Mouse (Mus musculus) midbrain, embryonic 14.5 days (tissue): ENCODE data around the gene Fau. TPM values are rescaled to one million over a fixed set of nuclear protein-coding genes. Genes with fewer than 3 reads are reported as not detected.

Source experiments
- ATAC-seq: fragments of 200-750 bp; cut with Nextera tagmentation; 2 replicates; pipeline ENCODE4 v1.8.0; 2017; ENCODE audit warnings: moderate number of reproducible peaks, moderate library complexity; ENCODE audit not compliant: low FRiP score, low TSS enrichment
- DNase-seq: peaks from one replicate; pipeline ENCODE4 v3.0.0-alpha.2; 2015
- H3K27ac ChIP-seq: fragments of 300-500 bp; sonication (generic); replicated peaks from 2 replicates; pipeline ENCODE4 v1.5.1; 2014; ENCODE audit warnings: mild to moderate bottlenecking, low read depth, low read length, moderate library complexity
- H3K27me3 ChIP-seq: fragments of 300-500 bp; sonication (generic); 2 replicates; pipeline ENCODE4 v1.6.1; 2014; ENCODE audit warnings: low read length, control low read depth, mixed read lengths; ENCODE audit not compliant: control insufficient read depth, insufficient read depth
- H3K36me3 ChIP-seq: fragments of 300-500 bp; sonication (generic); 2 replicates; pipeline ENCODE4 v1.6.1; 2014; ENCODE audit warnings: low read length, control low read depth; ENCODE audit not compliant: control insufficient read depth, insufficient read depth
- H3K4me1 ChIP-seq: fragments of 300-500 bp; sonication (generic); 2 replicates; pipeline ENCODE4 v1.6.1; 2014; ENCODE audit warnings: mild to moderate bottlenecking, antibody characterized with exemption, low read length, control low read depth; ENCODE audit not compliant: control insufficient read depth, insufficient read depth
- H3K4me2 ChIP-seq: fragments of 300-500 bp; sonication (generic); 2 replicates; pipeline ENCODE4 v1.6.1; 2014; ENCODE audit warnings: mild to moderate bottlenecking, low read length, moderate library complexity
- H3K4me3 ChIP-seq: fragments of 300-500 bp; sonication (generic); replicated peaks from 2 replicates; pipeline ENCODE4 v1.5.1; 2014; ENCODE audit warnings: low read depth, low read length
- H3K9ac ChIP-seq: fragments of 300-500 bp; sonication (generic); replicated peaks from 2 replicates; pipeline ENCODE4 v1.6.1; 2014; ENCODE audit warnings: mild to moderate bottlenecking, low read length, moderate library complexity
- H3K9me3 ChIP-seq: fragments of 300-500 bp; sonication (generic); 2 replicates; pipeline ENCODE4 v1.6.1; 2016; ENCODE audit warnings: low read length, control low read depth, mixed read lengths; ENCODE audit not compliant: control insufficient read depth
- WGBS: fragments of 180-500 bp; shearing (Covaris S2); extraction: QIAGEN DNeasy Blood & Tissue Kit; methylation state at CpG from one replicate; pipeline ENCODE4 v1.1.7; 2014; 5-methylcytosine and 5-hydroxymethylcytosine counted together
- polyA plus RNA-seq: library from polyadenylated mRNA; unstranded; fragments of >200 nt; fragmentation: Nextera tagmentation; extraction: Ambion mirVana; gene quantifications from 2 replicates; pipeline ENCODE4 v1.2.1, GENCODE M21; 2014

The Fau gene
- polyA plus RNA-seq, 1 experiment from 2014 or later: 602 TPM

GRCm38 (mm10) chr19:6052516-6052915 lies 5.1 kb upstream of the Fau start:
- 88% methylated on average over 7 of the region's 7 CpGs for WGBS
- no peak overlapping the region for H3K27ac ChIP-seq
- no peak overlapping the region for H3K9ac ChIP-seq
- no peak overlapping the region for H3K4me2 ChIP-seq
- ATAC-seq (no peak), DNase-seq (no peak)
- peaks cover 14% of the 10 kb centered on the region for H3K4me1 ChIP-seq
- no peak overlapping the region for H3K4me3 ChIP-seq
- no peaks in the 10 kb centered on the region for H3K27me3 ChIP-seq
- no peaks in the 10 kb centered on the region for H3K9me3 ChIP-seq
- peaks cover 77% of the 10 kb centered on the region for H3K36me3 ChIP-seq

GRCm38 (mm10) chr19:6054296-6054695 lies 3.3 kb upstream of the Fau start:
- Histone ChIP-seq H3K4me2 (no peak overlapping the region), H3K9ac (no peak overlapping the region), H3K4me1 (peaks cover 9% of the 10 kb centered on the region), H3K36me3 (peaks cover 66% of the 10 kb centered on the region), H3K27me3 (no peaks in the 10 kb centered on the region), H3K9me3 (no peaks in the 10 kb centered on the region), H3K4me3 (no peak overlapping the region), H3K27ac (no peak overlapping the region)
- DNase-seq: no peak
- 91% methylated on average over 5 of the region's 5 CpGs for WGBS
- no peak for ATAC-seq

- Histone ChIP-seq H3K4me3 (peak overlapping the region; percentile 81), H3K9ac (peak overlapping the region; percentile 79), H3K4me2 (peak overlapping the region; percentile 87), H3K4me1 (peaks cover 9% of the 10 kb centered on the region), H3K36me3 (peaks cover 48% of the 10 kb centered on the region), H3K27me3 (no peaks in the 10 kb centered on the region), H3K27ac (no peak overlapping the region), H3K9me3 (no peaks in the 10 kb centered on the region)
- no peak for DNase-seq
- ATAC-seq: no peak
- 62% methylated on average over 4 of the region's 4 CpGs for WGBS
Measured at GRCm38 (mm10) chr19:6056696-6057095, 948 bp upstream of the Fau start.

- DNase-seq (no peak), ATAC-seq (no peak)
- Histone ChIP-seq H3K4me3 (peak overlapping the region; percentile 81), H3K4me2 (peak overlapping the region; percentile 87), H3K9me3 (no peaks in the 10 kb centered on the region), H3K4me1 (peaks cover 25% of the 10 kb centered on the region), H3K36me3 (peaks cover 30% of the 10 kb centered on the region), H3K9ac (peak overlapping the region; percentile 79), H3K27me3 (no peaks in the 10 kb centered on the region), H3K27ac (no peak overlapping the region)
- 33% methylated on average over 5 of the region's 5 CpGs for WGBS
Measured at GRCm38 (mm10) chr19:6058513-6058912, 869 bp downstream of the Fau start.

GRCm38 (mm10) chr19:6058966-6059365 lies 1.3 kb downstream of the Fau start:
- Histone ChIP-seq H3K4me1 (peaks cover 25% of the 10 kb centered on the region), H3K36me3 (peaks cover 25% of the 10 kb centered on the region), H3K9ac (no peak overlapping the region), H3K9me3 (no peaks in the 10 kb centered on the region), H3K27me3 (no peaks in the 10 kb centered on the region), H3K4me3 (peak overlapping the region; percentile 81), H3K4me2 (peak overlapping the region; percentile 87), H3K27ac (no peak overlapping the region)
- WGBS: 89% methylated on average over 5 of the region's 5 CpGs
- ATAC-seq: no peak
- DNase-seq: no peak

GRCm38 (mm10) chr19:6061021-6061533 lies 3.4 kb downstream of the Fau start, which contains the start of gene Znhit2:
Gene Znhit2, plus strand, starts transcription at chr19:6061192.
- peak within 1 kb of the TSS; percentile 91 for H3K9ac ChIP-seq
- H3K4me1 ChIP-seq: peaks cover 27% of the 10 kb centered on the region
- under 1% methylated on average over 58 of the region's 58 CpGs for WGBS
- DNase-seq (peak; percentile 95), ATAC-seq (peak; percentile 35)
- peaks cover 7% of the 10 kb centered on the region for H3K36me3 ChIP-seq
- no peaks in the 10 kb centered on the region for H3K9me3 ChIP-seq
- peak within 1 kb of the TSS; percentile 77 for H3K4me3 ChIP-seq
- peak within 1 kb of the TSS; percentile 100 for H3K4me2 ChIP-seq
- H3K27me3 ChIP-seq: no peaks in the 10 kb centered on the region
- peak within 1 kb of the TSS; percentile 89 for H3K27ac ChIP-seq

- no peaks in the 10 kb centered on the region for H3K27me3 ChIP-seq
- no peaks in the 10 kb centered on the region for H3K9me3 ChIP-seq
- H3K36me3 ChIP-seq: peaks cover 7% of the 10 kb centered on the region
- peak; percentile 47 for DNase-seq
- peak overlapping the region; percentile 77 for H3K4me3 ChIP-seq
- peaks cover 31% of the 10 kb centered on the region for H3K4me1 ChIP-seq
- peak overlapping the region; percentile 89 for H3K27ac ChIP-seq
- WGBS: 1% methylated on average over 44 of the region's 44 CpGs
- no peak for ATAC-seq
- H3K4me2 ChIP-seq: peak overlapping the region; percentile 100
- peak overlapping the region; percentile 91 for H3K9ac ChIP-seq
Measured at GRCm38 (mm10) chr19:6061641-6062302, 4.1 kb downstream of the Fau start.

GRCm38 (mm10) chr19:6062418-6062817 lies 4.8 kb downstream of the Fau start:
- peaks cover 31% of the 10 kb centered on the region for H3K4me1 ChIP-seq
- 70% methylated on average over 5 of the region's 5 CpGs for WGBS
- ATAC-seq: no peak

GRCm38 (mm10) chr19:6063081-6063480 lies 5.4 kb downstream of the Fau start:
- peaks cover 7% of the 10 kb centered on the region for H3K36me3 ChIP-seq
- no peak overlapping the region for H3K4me3 ChIP-seq
- no peak overlapping the region for H3K27ac ChIP-seq
- DNase-seq (no peak), ATAC-seq (no peak)
- 96% methylated on average over 6 of the region's 6 CpGs for WGBS
- no peaks in the 10 kb centered on the region for H3K9me3 ChIP-seq
- no peak overlapping the region for H3K9ac ChIP-seq
- peak overlapping the region; percentile 100; the same call in 1 of the 2 replicates for H3K4me2 ChIP-seq
- H3K4me1 ChIP-seq: peaks cover 32% of the 10 kb centered on the region
- H3K27me3 ChIP-seq: no peaks in the 10 kb centered on the region

More at GRCm38 (mm10) chr19:6062418-6062817, 4.8 kb downstream of the Fau start:
- Histone ChIP-seq H3K36me3 (peaks cover 7% of the 10 kb centered on the region), H3K9ac (peak overlapping the region; percentile 91; the same call in 1 of the 2 replicates), H3K27me3 (no peaks in the 10 kb centered on the region), H3K4me2 (peak overlapping the region; percentile 100), H3K9me3 (no peaks in the 10 kb centered on the region), H3K4me3 (peak overlapping the region; percentile 77), H3K27ac (peak overlapping the region; percentile 89; the same call in 1 of the 2 replicates)
- no peak for DNase-seq
